Mouse (Mus musculus) neutrophil, adult 5-6 weeks (primary cell): ENCODE measurements around the gene Ccnk. TPM values are rescaled to one million over a fixed set of nuclear protein-coding genes. Genes with fewer than 3 reads are reported as not detected.

ENCODE experiments used
- ATAC-seq: fragments of 151-379, 151-347 bp; 2 replicates; pipeline ENCODE4 v1.8.0; 2017; ENCODE audit warnings: mild to moderate bottlenecking, moderate TSS enrichment; ENCODE audit not compliant: insufficient number of reproducible peaks, poor library complexity, low FRiP score, severe bottlenecking; ENCODE audit errors: extremely low read depth
- total RNA-seq: library from RNA; stranded (forward); fragments of 200-1000 nt; gene quantifications from 2 replicates; pipeline ENCODE4 v1.2.3, GENCODE M21; 2017

Ccnk gene
- total RNA-seq, 1 experiment from 2014 or later = 26.4 TPM

- ATAC-seq = no peak
Measured at GRCm38 (mm10) chr12:108238395-108239035, 59.1 kb downstream of the Ccnk start.

GRCm38 (mm10) chr12:108239441-108239840 is 60.1 kb downstream of the Ccnk start:
- ATAC-seq = no peak

GRCm38 (mm10) chr12:108240401-108240890 is 61.1 kb downstream of the Ccnk start:
- no peak for ATAC-seq

- no peak for ATAC-seq
Measured at GRCm38 (mm10) chr12:108240953-108241588, 61.7 kb downstream of the Ccnk start.

GRCm38 (mm10) chr12:108241626-108242025 is 62.2 kb downstream of the Ccnk start:
- ATAC-seq = no peak

- ATAC-seq = no peak
Measured at GRCm38 (mm10) chr12:108242243-108242745, 62.9 kb downstream of the Ccnk start.

GRCm38 (mm10) chr12:108244778-108245177 is 65.4 kb downstream of the Ccnk start:
- no peak for ATAC-seq

- ATAC-seq = no peak
Measured at GRCm38 (mm10) chr12:108245579-108245978, 66.2 kb downstream of the Ccnk start.

- ATAC-seq = no peak
Measured at GRCm38 (mm10) chr12:108246759-108247500, 67.6 kb downstream of the Ccnk start.

GRCm38 (mm10) chr12:108249019-108249418 is 69.6 kb downstream of the Ccnk start:
- ATAC-seq = no peak

GRCm38 (mm10) chr12:108249522-108249921 is 70.1 kb downstream of the Ccnk start:
- no peak for ATAC-seq

- no peak for ATAC-seq
Measured at GRCm38 (mm10) chr12:108251034-108251792, 71.8 kb downstream of the Ccnk start.

- ATAC-seq = no peak
Measured at GRCm38 (mm10) chr12:108251825-108252542, 72.6 kb downstream of the Ccnk start.

Other genes with a start within 250 kb of the Ccnk start
- 7.3 and 8.1 TPM in 2 replicates for gene Bcl11b, start 176.0 kb upstream of the Ccnk start, total RNA-seq
- 89.0 and 91.4 TPM in 2 replicates for gene Setd3, start 265 bp upstream of the Ccnk start, total RNA-seq
- 0.12 and 0.23 TPM in 2 replicates for gene Ccdc85c, start 95.8 kb downstream of the Ccnk start, total RNA-seq
- not detected in 2 replicates for gene Hhipl1, start 126.7 kb downstream of the Ccnk start, total RNA-seq
- gene Cyp46a1, start 154.8 kb downstream of the Ccnk start, total RNA-seq = not detected in 2 replicates
- gene Eml1, start 191.4 kb downstream of the Ccnk start, total RNA-seq = 0.12 and 0.37 TPM in 2 replicates